Mouse (Mus musculus) B cell, adult 2 months (primary cell): ENCODE results near the gene Cyfip2.
A peak's percentile ranks its signal among the peaks of the same experiment; 100 is the strongest.
"Not testable (repeated sequence)": the region's sequence is repeated elsewhere in the genome, so short reads cannot be mapped to it uniquely, and the experiment has no call there.

Source experiments
- DNase-seq, 2 experiments: peaks; one replicate each; pipeline ENCODE4 v3.0.0; 2022

Gene Cyfip2

GRCm38 (mm10) chr11:46230184-46230583 is 82.5 kb downstream of the Cyfip2 start:
- DNase-seq, result no peak

GRCm38 (mm10) chr11:46225345-46225744 is 87.3 kb downstream of the Cyfip2 start:
- no peak for DNase-seq

DNA sequence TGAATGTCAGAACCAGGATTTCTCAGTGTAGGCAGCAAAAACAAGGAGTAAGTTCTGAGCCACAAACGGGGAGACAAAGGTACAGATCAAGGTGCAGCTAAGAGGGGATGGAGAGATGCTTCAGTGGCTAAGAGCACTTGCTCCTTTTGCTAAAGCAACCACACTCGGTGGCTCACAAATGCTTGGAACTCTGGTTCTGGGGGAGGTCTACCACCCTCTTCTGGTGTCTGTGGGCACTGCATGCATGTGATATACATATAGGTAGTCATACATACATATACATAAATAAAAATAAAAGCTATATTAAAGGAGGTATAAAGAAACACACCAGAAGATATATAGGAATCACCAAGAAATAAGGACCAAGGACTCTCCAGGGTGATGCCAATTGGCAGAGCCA is 89.1 kb downstream of the Cyfip2 start:
- DNase-seq, result peak in 1 of 2 experiments; percentile 6

- DNase-seq, result no peak
Measured at GRCm38 (mm10) chr11:46220211-46220610, 92.4 kb downstream of the Cyfip2 start.

GRCm38 (mm10) chr11:46219380-46219779 is 93.3 kb downstream of the Cyfip2 start:
- no peak for DNase-seq

DNA sequence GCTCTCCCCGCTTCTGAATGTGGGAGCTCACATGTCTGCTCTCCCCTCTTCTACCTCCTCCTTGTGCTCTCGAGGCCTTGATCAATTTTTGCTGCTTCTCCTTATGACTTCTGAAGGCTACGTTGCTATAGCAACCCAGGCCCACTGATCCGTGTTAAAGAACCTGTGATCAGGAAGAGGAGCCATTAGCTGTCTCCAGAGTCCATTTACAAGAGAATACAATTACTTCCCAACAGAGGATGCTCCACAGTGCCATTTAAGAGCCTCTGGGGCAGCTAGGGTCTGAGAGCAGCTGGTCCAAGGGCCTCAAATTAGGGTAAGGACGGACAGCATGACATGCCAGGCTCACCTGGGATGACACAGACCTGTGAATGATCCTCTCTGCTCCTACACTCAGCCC is 94.1 kb downstream of the Cyfip2 start:
- no peak for DNase-seq

DNA sequence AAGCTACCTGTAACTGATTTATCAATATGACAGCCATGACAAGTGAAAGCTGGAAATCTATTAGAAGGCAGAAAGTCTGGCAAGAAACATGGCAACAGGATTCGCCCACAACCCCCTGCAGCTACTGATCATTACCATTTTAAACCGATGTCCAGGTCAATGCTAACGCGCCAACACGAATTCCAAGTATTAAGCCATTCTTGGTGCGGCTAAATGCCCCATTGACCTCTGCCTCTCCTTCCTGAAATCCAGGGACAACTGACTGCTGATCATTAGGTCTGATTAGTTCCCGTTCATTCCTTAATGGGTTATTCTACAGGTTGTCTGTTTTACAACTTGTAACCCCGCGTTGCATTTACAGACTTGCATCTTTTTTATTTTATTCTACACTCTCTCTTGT is 95.0 kb downstream of the Cyfip2 start:
- DNase-seq, result no peak

DNA sequence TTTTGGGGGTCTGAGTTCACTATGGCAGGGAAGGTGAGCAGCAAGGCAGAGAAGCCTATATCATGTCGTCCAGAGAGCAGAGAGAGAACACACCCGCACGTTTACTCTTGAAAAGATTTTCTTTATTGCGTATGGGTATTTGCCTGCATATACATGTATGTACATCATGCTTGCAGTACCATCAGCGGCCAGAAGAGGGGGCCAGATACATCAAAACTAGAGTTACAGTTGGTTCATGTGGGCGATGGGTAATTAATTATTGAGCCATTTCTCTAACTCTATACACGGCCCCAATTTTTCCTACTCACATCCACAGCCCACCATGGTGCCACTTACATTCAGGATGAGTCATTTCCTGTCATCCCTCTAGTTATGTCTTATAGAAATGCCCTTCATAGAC is 96.0 kb downstream of the Cyfip2 start:
- peak; percentile 74 to 79 for DNase-seq

- DNase-seq, result peak; percentile 60 to 62
Measured at GRCm38 (mm10) chr11:46215354-46215753, 97.3 kb downstream of the Cyfip2 start.

- no peak for DNase-seq
Measured at GRCm38 (mm10) chr11:46214368-46215230, 98.1 kb downstream of the Cyfip2 start.

- no peak for DNase-seq
Measured at GRCm38 (mm10) chr11:46213844-46214243, 98.8 kb downstream of the Cyfip2 start.

DNA sequence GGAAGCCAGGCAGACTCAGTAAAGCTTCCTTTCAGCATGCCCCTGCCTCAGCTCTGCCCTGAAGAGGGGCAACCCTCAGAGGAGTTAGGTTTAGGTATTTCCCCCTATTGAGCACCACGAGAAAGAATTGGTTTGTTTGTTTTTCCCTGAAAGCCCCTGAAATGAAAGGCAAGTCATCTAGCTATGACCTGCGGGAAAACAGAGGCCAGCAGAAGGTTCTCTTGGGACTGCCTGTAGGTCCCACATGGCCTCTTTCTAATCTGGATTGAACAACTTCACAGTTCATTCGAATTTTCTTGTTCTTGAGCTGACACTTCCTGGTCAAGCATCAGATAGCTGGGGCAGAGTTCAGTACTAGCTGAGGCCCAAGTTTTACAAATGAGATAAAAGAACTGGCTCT is 100.8 kb downstream of the Cyfip2 start:
- no peak for DNase-seq

- no peak for DNase-seq
Measured at GRCm38 (mm10) chr11:46209884-46210283, 102.8 kb downstream of the Cyfip2 start.

DNA sequence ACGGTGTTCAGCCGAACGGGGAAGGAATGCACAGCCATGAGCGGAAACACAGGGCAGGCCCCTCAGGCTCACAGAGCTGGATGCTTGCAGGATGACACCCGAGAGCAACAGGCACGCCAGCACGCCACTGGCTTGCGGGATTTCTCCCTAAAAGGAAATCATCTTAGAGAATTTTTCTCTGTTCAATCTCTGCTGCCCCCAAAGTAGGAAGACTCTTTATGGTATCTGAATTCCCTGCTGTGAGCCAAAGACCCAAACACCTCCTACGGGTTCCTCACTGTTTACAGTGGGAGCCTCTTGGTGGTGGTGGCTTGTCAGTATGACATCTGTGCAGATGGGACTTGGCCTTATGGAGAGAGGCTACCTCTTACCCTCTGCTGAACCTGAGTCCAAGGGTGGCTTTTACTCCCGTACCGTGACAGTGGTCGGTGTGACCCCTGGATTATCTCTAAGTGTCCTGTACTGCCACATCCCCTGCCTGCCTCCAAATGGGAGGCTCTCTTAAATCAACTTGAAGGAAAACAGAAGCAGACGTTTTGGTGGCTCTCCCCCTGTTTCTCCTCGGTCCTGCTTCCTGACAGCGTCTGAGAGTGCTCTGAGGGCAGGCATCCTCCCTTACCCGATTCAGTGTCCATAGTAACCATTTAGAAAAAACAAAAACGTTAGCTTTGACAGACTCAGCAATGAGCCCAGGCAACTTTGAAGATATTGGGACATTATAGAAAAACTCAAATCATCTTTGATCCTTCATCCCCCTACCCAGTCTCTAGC is 106.8 kb downstream of the Cyfip2 start:
- DNase-seq, result no peak

DNA sequence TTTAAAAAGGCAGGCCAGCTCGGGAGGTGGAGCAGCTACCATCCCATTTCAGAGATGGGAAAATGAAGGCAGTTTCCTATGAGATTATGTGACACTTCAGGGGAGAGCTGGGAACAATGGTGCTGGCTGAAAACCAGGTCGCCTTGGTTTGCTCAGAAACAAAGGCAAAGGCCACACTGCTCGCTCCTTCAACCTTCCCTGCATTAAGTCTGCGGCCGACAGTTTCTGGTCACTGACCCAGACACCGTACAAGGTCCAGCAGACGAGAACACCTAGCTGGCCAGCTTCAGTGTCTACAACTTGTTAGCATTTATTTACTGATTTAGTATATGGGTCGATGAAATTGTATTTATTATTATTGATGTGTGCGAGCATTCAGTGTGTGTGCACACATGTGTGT is 107.8 kb downstream of the Cyfip2 start:
- DNase-seq, result no peak

GRCm38 (mm10) chr11:46202547-46202887 is 110.1 kb downstream of the Cyfip2 start:
- no peak for DNase-seq

- no peak for DNase-seq
Measured at GRCm38 (mm10) chr11:46201636-46202546, 110.8 kb downstream of the Cyfip2 start.

- no peak for DNase-seq
Measured at GRCm38 (mm10) chr11:46200664-46201063, 112.0 kb downstream of the Cyfip2 start.

- DNase-seq, result no peak
Measured at GRCm38 (mm10) chr11:46194175-46194574, 118.5 kb downstream of the Cyfip2 start.

GRCm38 (mm10) chr11:46188283-46188682 is 124.4 kb downstream of the Cyfip2 start:
- DNase-seq, result no peak

- no peak for DNase-seq
Measured at GRCm38 (mm10) chr11:46185486-46185885, 127.2 kb downstream of the Cyfip2 start.

DNA sequence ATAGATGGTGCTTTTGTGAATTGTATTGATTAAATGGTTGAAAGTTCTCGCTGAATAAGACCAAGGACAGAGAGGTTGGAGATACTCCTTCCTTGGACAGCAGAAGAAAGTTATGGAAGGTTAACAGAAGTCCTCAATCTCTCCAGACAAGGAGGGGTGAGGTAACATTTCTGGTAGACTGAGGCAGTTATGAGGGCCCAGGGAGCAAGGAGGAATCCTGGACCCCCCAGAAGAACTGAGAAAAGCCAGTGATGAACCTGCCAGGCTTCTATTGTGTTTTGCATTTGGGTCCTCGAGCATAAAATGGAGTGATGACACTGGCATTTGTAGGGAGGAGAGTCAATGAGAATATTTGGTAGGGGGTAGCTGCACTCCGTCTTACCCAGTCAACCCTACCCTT is 127.7 kb downstream of the Cyfip2 start:
- DNase-seq, result no peak

DNA sequence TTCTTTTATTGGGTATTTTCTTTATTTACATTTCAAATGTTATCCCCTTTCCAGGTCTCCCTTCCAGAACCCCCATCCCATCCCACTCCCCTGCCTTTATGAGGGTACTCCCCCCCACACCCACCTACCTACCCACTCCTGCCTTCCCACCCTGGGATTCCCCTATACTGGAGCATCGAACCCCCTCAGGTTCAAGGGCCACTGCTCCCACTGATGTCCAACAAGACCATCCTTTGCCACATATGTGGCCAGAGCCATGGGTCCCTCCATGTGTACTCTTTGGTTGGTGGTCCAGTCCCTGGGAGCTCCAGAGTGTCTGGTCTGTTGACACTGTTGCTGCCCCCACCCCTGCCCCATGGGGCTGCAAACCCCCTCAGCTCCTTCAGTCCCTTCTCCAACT is 130.6 kb downstream of the Cyfip2 start:
- DNase-seq, result not testable (repeated sequence)
